Mouse (Mus musculus) ES-E14 (cell line): Measurements from ENCODE around the gene Sfxn5. TPM values are rescaled to one million over a fixed set of nuclear protein-coding genes. Genes with fewer than 3 reads are reported as not detected.

Experiments
- DNase-seq: peaks from one replicate; pipeline ENCODE4 v3.0.0-alpha.2; 2013; ENCODE audit warnings: low read depth, low spot score
- H3K27ac ChIP-seq: 2 replicates; pipeline ENCODE4 v1.5.1; 2012; ENCODE audit warnings: low read depth, mild to moderate bottlenecking, low read length, moderate library complexity, mixed read lengths; ENCODE audit not compliant: poor library complexity, insufficient read depth, severe bottlenecking
- H3K36me3 ChIP-seq: 2 replicates; pipeline ENCODE4 v1.6.1; 2012; ENCODE audit warnings: mild to moderate bottlenecking, low read length, moderate library complexity, mixed read lengths; ENCODE audit not compliant: control insufficient read depth, poor library complexity, insufficient read depth, severe bottlenecking
- H3K4me1 ChIP-seq, 2 experiments: fragments of 150-350 bp in 1 of 2; sonication (generic) in 1 of 2; 2 replicates each; pipeline ENCODE4 v1.6.1; 2012; ENCODE audit warnings: low read length in 2 of 2, mild to moderate bottlenecking in 1 of 2, mixed read lengths in 1 of 2; ENCODE audit not compliant: control insufficient read depth in 2 of 2, insufficient read depth in 2 of 2, poor library complexity in 1 of 2
- H3K4me3 ChIP-seq, 2 experiments: fragments of 150-350 bp in 1 of 2; sonication (generic) in 1 of 2; 2 replicates each; pipeline ENCODE4 v1.5.1; 2012; ENCODE audit warnings: low read length in 2 of 2, low read depth in 1 of 2, mild to moderate bottlenecking in 1 of 2, mixed read lengths in 1 of 2; ENCODE audit not compliant: insufficient read depth in 1 of 2, poor library complexity in 1 of 2, severe bottlenecking in 1 of 2
- H3K9ac ChIP-seq: 2 replicates; pipeline ENCODE4 v1.6.1; 2012; ENCODE audit warnings: low read depth, mild to moderate bottlenecking, low read length, mixed read lengths; ENCODE audit not compliant: poor library complexity, insufficient read depth, severe bottlenecking
- H3K9me3 ChIP-seq: fragments of 150-350 bp; sonication (generic); 2 replicates; pipeline ENCODE4 v1.6.1; 2012; ENCODE audit warnings: low read depth, mild to moderate bottlenecking, low read length; ENCODE audit not compliant: control insufficient read depth, insufficient read depth
- CHD2 ChIP-seq: IDR thresholded peaks from 2 replicates; pipeline ENCODE4 v1.6.1; 2014; ENCODE audit warnings: mild to moderate bottlenecking, low read depth, low read length, inconsistent platforms
- HCFC1 ChIP-seq: IDR thresholded peaks from 2 replicates; pipeline ENCODE4 v1.6.1; 2012; ENCODE audit warnings: low read length, inconsistent platforms, borderline replicate concordance; ENCODE audit not compliant: insufficient read depth
- MAFK ChIP-seq: IDR thresholded peaks from 2 replicates; pipeline ENCODE4 v1.6.1; 2014; ENCODE audit warnings: mild to moderate bottlenecking, low read depth, low read length, inconsistent platforms; ENCODE audit not compliant: insufficient read depth
- ZC3H11A ChIP-seq: IDR thresholded peaks from 2 replicates; pipeline ENCODE4 v1.6.1; 2012; ENCODE audit warnings: low read depth, mild to moderate bottlenecking, inconsistent platforms, low read length, borderline replicate concordance
- ZNF384 ChIP-seq: IDR thresholded peaks from 2 replicates; pipeline ENCODE4 v1.6.1; 2012; ENCODE audit warnings: low read depth, low read length, inconsistent platforms
- in situ Hi-C, 2 experiments: fragments of 600-800 bp; cut with MboI; formaldehyde crosslinking; loops; one replicate each; pipeline ENCODE4 v1.15.1; 2025; ENCODE audit warnings: low sequenced_read_pairs in 2 of 2, inconsistent platforms in 1 of 2; ENCODE audit not compliant: unreplicated experiment in 2 of 2
- total RNA-seq: library from RNA; depleted of rRNA; stranded (reverse); fragments of 300-350 nt; gene quantifications from 2 replicates; pipeline ENCODE4 v1.2.3, GENCODE M21; 2012

Sfxn5 gene
- total RNA-seq, 1 experiment, result 4.9 TPM

- Histone ChIP-seq H3K9me3 (no peaks in the 10 kb centered on the region), H3K27ac (peak overlapping the region; percentile 69; the same call in 1 of the 2 replicates), H3K4me3 (peak overlapping the region in 1 of 2 experiments; percentile 26; a peak in 1 of 4 replicates), H3K9ac (peak overlapping the region; percentile 7; the same call in 1 of the 2 replicates), H3K36me3 (no peaks in the 10 kb centered on the region), H3K4me1 (peaks cover 8% of the 10 kb centered on the region in 2 experiments; a peak in 3 of 4 replicates)
- DNase-seq, result no peak
- in situ Hi-C loops, result no loop called here
- TF ChIP-seq ZNF384, result no peak
- TF ChIP-seq MAFK, result no peak
- TF ChIP-seq HCFC1, result no peak
- no peak for TF ChIP-seq CHD2
- no peak for TF ChIP-seq ZC3H11A
These were observed 44.9 kb downstream of the Sfxn5 start for GRCm38 (mm10) chr6:85288193-85288857.

- Histone ChIP-seq H3K9ac (peak overlapping the region; percentile 52; the same call in 1 of the 2 replicates), H3K27ac (peak overlapping the region; percentile 85; the same call in 1 of the 2 replicates), H3K9me3 (no peaks in the 10 kb centered on the region), H3K36me3 (no peaks in the 10 kb centered on the region), H3K4me3 (peak overlapping the region; percentile 30 to 49), H3K4me1 (peaks cover 8 to 9% of the 10 kb centered on the region in 2 experiments; a peak in 3 of 4 replicates)
- peak; percentile 76 for DNase-seq
- in situ Hi-C loops, result no loop called here
- TF ChIP-seq ZNF384 (no peak), CHD2 (no peak), HCFC1 (no peak), ZC3H11A (no peak), MAFK (no peak)
These were observed 46.8 kb downstream of the Sfxn5 start for GRCm38 (mm10) chr6:85286283-85287047.

- Histone ChIP-seq H3K9ac (no peak overlapping the region), H3K9me3 (no peaks in the 10 kb centered on the region), H3K4me1 (peaks cover 3 to 11% of the 10 kb centered on the region in 2 experiments; a peak in 3 of 4 replicates), H3K27ac (no peak overlapping the region), H3K36me3 (no peaks in the 10 kb centered on the region), H3K4me3 (no peak overlapping the region)
- TF ChIP-seq CHD2 (no peak), ZC3H11A (no peak), HCFC1 (no peak), ZNF384 (no peak), MAFK (no peak)
- DNase-seq, result no peak
- in situ Hi-C loops, result no loop called here
These were observed 52.4 kb downstream of the Sfxn5 start for GRCm38 (mm10) chr6:85280871-85281270.

- Histone ChIP-seq H3K4me3 (no peak overlapping the region), H3K9ac (no peak overlapping the region), H3K36me3 (no peaks in the 10 kb centered on the region), H3K27ac (no peak overlapping the region), H3K9me3 (no peaks in the 10 kb centered on the region), H3K4me1 (peaks cover 0 to 15% of the 10 kb centered on the region in 2 experiments; a peak in 2 of 4 replicates)
- DNase-seq, result no peak
- in situ Hi-C loops, result no loop called here
- TF ChIP-seq ZNF384 (no peak), HCFC1 (no peak), ZC3H11A (no peak), CHD2 (no peak), MAFK (no peak)
These were observed 56.7 kb downstream of the Sfxn5 start for GRCm38 (mm10) chr6:85276571-85276970.
